Mouse (Mus musculus) adrenal gland, postnatal 14 days (tissue): Measurements from ENCODE around the gene Osbpl3. TPM values are rescaled to one million over a fixed set of nuclear protein-coding genes. Genes with fewer than 3 reads are reported as not detected.

Experiments used
- DNase-seq: peaks from one replicate; pipeline ENCODE4 v3.0.0; 2021; ENCODE audit warnings: mixed read lengths
- total RNA-seq: library from RNA; stranded (reverse); gene quantifications from 2 replicates; pipeline ENCODE4 v1.2.3, GENCODE M21; 2021

Gene Osbpl3
- total RNA-seq, 1 experiment from 2014 or later, result 35.9 TPM

DNA sequence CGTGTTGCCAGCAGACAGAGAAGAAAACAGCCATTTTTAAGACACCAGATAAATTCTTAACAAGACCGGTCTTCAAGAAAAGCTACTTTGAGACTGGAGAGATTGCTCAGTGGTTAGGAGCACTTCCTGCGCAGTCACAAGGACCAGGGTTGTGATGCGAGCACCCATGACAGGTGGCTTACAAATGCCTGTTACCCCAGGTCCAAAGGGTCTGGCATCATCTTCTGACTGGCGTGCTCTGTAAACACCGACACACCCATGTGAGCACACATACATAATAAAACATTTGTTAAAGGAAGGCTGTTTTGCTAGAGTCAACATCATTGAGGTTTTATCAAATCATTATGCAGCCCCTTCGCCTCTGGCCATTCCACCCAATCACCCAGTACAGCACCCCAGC lies 176.4 kb downstream of the Osbpl3 start:
- no peak for DNase-seq

DNA sequence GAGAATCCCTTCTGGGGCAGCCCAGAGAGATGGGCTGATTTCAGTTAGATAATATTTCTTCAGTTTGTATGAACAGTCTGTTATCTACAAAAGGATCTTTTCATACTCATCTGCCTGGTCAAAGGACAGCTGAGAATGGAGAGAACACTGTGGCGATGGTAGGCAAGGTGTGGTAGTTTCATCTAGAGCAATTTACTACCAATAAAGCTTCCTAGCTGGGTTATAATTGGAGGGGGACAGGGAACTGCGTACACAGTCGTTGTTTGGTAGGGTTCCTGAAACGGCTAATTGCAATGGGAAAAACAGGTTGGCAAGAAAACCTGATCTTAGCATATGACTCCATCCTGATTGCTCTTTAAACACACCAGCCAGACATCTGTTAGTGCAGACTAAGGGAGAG lies 182.1 kb downstream of the Osbpl3 start:
- DNase-seq, result no peak

GRCm38 (mm10) chr6:50273416-50273815 lies 182.6 kb downstream of the Osbpl3 start:
- DNase-seq, result no peak

DNA sequence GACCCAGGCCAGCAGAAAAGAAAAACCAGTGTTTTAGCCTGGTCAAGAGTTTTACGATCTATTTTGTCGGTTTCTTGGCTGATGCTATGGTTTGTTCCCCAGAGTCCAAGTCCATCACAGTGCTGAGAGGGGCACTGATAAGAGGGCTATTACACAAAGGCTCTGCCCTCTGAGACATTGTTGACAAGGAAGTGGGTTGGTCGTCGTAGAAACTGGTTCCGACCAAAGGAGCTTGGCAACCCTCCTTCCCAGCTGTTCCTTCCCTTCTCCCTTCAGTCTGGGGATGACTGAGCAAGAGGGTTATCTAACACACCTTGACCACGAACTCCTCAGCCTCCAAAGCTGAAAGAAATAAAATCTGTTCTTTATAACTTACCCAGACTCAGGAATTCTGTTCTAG lies 192.3 kb downstream of the Osbpl3 start, which contains the start of gene Gsdme:
Gene Gsdme, minus strand, starts transcription at position 193 of the 400 bp plus-strand sequence.
- no peak for DNase-seq

- no peak for DNase-seq
These were observed 193.7 kb downstream of the Osbpl3 start for GRCm38 (mm10) chr6:50262310-50262709.

DNA sequence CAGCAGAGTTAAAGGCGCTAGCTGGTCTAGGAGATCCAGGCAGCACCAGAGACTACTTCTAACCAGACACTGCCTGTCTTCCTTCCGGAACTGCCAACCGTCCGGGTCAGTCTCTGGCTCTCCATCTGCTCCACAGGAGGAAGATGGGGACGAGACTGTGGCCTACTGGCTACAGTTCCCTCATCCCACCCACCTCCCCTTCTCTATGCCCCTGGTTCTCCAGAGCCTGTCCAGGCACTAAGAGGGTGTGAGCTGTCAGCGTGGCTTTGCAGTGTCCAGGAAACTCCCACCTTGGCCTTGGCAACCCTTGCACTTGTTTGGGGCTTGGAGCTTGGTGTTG lies 194.1 kb downstream of the Osbpl3 start:
- DNase-seq, result no peak

- DNase-seq, result peak; percentile 95
These were observed 194.6 kb downstream of the Osbpl3 start for GRCm38 (mm10) chr6:50261201-50261921.

DNA sequence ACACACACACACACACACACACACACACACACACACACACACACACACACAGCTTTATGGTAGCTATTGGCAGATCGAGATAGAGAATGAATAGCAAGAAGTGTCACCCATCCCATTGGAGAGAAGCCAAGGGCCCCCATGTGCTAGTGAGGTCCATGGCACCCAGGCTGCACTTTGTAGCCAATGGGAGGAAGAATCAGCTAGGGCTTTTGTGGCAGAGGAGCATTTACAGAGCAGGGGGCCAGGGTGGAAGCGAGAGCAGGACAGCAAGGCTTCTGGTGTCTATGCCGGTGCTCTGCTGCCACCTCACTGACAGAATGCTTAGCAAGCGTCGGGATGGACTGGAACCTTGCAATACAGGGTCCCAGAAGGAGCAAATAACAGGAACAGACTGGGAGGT lies 200.6 kb downstream of the Osbpl3 start:
- no peak for DNase-seq

DNA sequence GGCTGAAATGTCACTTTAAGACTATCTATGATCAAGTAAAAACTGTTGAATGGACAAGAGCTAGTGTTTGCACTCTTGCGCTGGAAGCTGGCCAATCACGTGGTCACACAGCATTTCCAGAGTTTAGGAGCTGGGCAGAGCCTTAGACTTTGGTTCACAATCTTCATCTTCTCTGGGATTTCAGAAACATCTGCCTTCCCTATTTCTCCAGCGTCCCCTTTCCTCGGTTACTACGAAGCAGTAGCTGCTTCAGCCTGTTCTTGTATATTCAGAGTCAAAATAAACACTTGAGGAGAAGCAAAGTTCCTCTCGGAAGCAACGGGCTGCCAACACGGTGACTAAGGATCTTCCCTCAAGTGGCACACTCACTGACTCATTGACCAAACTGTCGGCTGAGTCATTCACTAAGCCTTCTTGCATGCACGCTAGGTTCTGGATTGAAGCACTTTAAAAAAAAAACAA lies 201.2 kb downstream of the Osbpl3 start:
- DNase-seq, result peak; percentile 77

GRCm38 (mm10) chr6:50252690-50253089 lies 203.3 kb downstream of the Osbpl3 start:
- DNase-seq, result no peak

DNA sequence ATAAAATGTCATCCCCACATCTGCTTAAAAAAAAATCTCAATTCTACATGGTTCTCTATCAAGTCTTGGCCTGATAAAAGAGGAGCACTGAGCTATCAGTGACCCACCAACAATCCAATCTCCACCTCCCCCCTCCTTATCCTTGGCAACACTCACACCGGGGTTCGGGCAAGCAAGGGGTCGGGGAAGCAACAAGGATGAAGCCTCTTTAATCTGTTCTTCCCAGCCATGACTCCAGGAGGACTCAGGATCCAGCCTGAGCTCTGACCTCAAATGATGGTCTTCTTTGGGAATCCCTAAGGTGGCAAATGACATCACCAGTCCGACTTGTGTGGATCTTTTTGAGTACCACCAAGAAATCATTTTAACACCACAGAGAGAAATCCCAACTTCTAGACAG lies 208.2 kb downstream of the Osbpl3 start:
- DNase-seq, result no peak

DNA sequence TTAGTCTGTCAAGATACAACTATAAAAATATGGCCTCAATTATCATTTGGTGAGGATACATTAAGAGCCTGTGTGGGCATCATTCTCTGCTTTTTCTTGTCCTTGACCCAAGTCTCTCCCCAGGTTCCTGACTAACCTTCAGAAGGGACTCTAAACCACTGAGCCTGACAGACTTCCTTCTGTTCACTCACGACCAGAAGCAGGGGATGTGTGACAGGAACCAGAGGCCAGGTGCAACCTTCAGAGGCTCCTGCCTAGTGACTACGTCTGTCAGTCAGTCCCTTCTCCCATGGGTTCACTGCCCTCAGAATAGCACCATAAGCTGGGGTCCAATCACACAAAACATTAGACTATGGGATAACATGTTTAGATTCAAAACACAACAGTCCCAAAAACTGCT lies 208.6 kb downstream of the Osbpl3 start:
- no peak for DNase-seq

DNA sequence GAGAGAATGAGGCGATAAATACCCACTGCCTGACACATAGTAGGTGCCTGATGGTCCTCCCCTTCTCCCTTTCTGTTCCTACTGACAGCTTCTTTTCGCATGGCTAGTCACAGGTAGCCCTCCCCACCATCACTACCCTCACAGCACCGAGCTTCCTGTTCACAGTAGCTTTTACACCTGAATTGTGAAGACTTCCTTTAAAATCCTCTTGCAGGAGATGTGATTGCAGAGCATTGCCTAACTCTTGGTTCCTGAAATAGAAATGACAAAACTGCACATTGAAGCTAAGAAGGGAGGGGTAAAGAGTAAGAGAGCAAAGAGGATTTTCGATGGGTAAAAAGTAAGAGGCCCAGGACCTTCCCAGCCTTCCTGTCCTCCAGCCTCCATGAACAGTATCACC lies 211.0 kb downstream of the Osbpl3 start:
- no peak for DNase-seq

- DNase-seq, result no peak
These were observed 211.9 kb downstream of the Osbpl3 start for GRCm38 (mm10) chr6:50244126-50244525.

Other genes with a start within 250 kb of the Osbpl3 start
- gene Gsdme, start 192.3 kb downstream of the Osbpl3 start, total RNA-seq, result 1.0 and 2.1 TPM in 2 replicates
- gene Cycs, start 110.3 kb upstream of the Osbpl3 start, total RNA-seq, result 110 and 115 TPM in 2 replicates
- gene 4921507P07Rik, start 140.4 kb upstream of the Osbpl3 start, total RNA-seq, result 0.37 and 0.64 TPM in 2 replicates
- gene Npvf, start 198.2 kb upstream of the Osbpl3 start, total RNA-seq, result not detected in 2 replicates